Mouse (Mus musculus) heart, embryonic 13.5 days (tissue): ENCODE results near the gene Fbxw13. TPM values are rescaled to one million over a fixed set of nuclear protein-coding genes. Genes with fewer than 3 reads are reported as not detected.

ENCODE experiments used
- polyA plus RNA-seq: library from polyadenylated mRNA; unstranded; fragments of >200 nt; fragmentation: Nextera tagmentation; extraction: Ambion mirVana; gene quantifications from 2 replicates; pipeline ENCODE4 v1.2.1, GENCODE M21; 2015

The Fbxw13 gene
- polyA plus RNA-seq, 1 experiment from 2014 or later = not detected

Other genes with a start within 250 kb of the Fbxw13 start
- 0.82 and 1.3 TPM in 2 replicates for gene Col7a1, start 242.4 kb downstream of the Fbxw13 start, polyA plus RNA-seq
- gene Ucn2, start 210.0 kb downstream of the Fbxw13 start, polyA plus RNA-seq = not detected in 2 replicates
- gene Pfkfb4, start 204.2 kb downstream of the Fbxw13 start, polyA plus RNA-seq = 2.8 and 2.9 TPM in 2 replicates
- gene Shisa5, start 157.4 kb downstream of the Fbxw13 start, polyA plus RNA-seq = 63.6 and 69.3 TPM in 2 replicates
- gene Trex1, start 136.2 kb downstream of the Fbxw13 start, polyA plus RNA-seq = 7.7 and 10.9 TPM in 2 replicates
- 16.6 and 18.0 TPM in 2 replicates for gene Atrip, start 121.9 kb downstream of the Fbxw13 start, polyA plus RNA-seq
- gene Ccdc51, start 113.5 kb downstream of the Fbxw13 start, polyA plus RNA-seq = 12.4 and 16.7 TPM in 2 replicates
- 568 and 620 TPM in 2 replicates for gene Tma7, start 113.4 kb downstream of the Fbxw13 start, polyA plus RNA-seq
- gene Plxnb1, start 100.6 kb downstream of the Fbxw13 start, polyA plus RNA-seq = 7.1 and 8.2 TPM in 2 replicates
- not detected in 2 replicates for gene Fbxw21, start 33.9 kb downstream of the Fbxw13 start, polyA plus RNA-seq
- gene Fbxw20, start 38.8 kb upstream of the Fbxw13 start, polyA plus RNA-seq = not detected in 2 replicates
- not detected in 2 replicates for gene Fbxw14, start 91.7 kb upstream of the Fbxw13 start, polyA plus RNA-seq
- not detected in 2 replicates for gene Fbxw28, start 143.7 kb upstream of the Fbxw13 start, polyA plus RNA-seq
- gene Fbxw22, start 208.3 kb upstream of the Fbxw13 start, polyA plus RNA-seq = not detected in 2 replicates